8 mouse cellular contexts compared by ENCODE assay signal in genomic region chr19:6979001-6979479, GRCm38 (mm10). TPM values are rescaled to one million over a fixed set of nuclear protein-coding genes. Genes with fewer than 3 reads are reported as not detected.
DNase-seq lines count a peak whose midpoint lies in the region; ATAC-seq lines count a peak whose summit lies in the region.

No protein-coding gene starts in this region.

- no peaks in the 10 kb centered on the region for H3K27me3 ChIP-seq in heart, embryonic 13.5 days (replicated peaks)
- H3K27me3 ChIP-seq in midbrain, embryonic 15.5 days (replicated peaks), result no peaks in the 10 kb centered on the region

- peak; percentile 85 for DNase-seq in cerebellum, adult 9-10 months
- DNase-seq in urinary bladder, postnatal 14 days (ENCODE audit: low spot score), result peak; percentile 38
- no peak for DNase-seq in urinary bladder, postnatal 4 days (ENCODE audit: low spot score in 2 of 2)
- peak; percentile 32 to 52 for DNase-seq in layer of hippocampus, postnatal 10 days (ENCODE audit: low spot score in 2 of 2)
- no peak for DNase-seq in urinary bladder, adult 18-20 months (ENCODE audit: low spot score in 2 of 2)

- no peaks in the 10 kb centered on the region for H3K9me3 ChIP-seq in heart, embryonic 13.5 days
- no peaks in the 10 kb centered on the region for H3K9me3 ChIP-seq in midbrain, embryonic 15.5 days

- H3K4me2 ChIP-seq in heart, embryonic 13.5 days, result peak overlapping the region; percentile 87
- peak overlapping the region; percentile 80 for H3K4me2 ChIP-seq in midbrain, embryonic 15.5 days

- H3K9ac ChIP-seq in heart, embryonic 13.5 days, result peak overlapping the region; percentile 87
- H3K9ac ChIP-seq in midbrain, embryonic 15.5 days, result peak overlapping the region; percentile 64

- H3K36me3 ChIP-seq in heart, embryonic 13.5 days, result peaks cover 53% of the 10 kb centered on the region
- peaks cover 12% of the 10 kb centered on the region for H3K36me3 ChIP-seq in midbrain, embryonic 15.5 days (replicated peaks)

- peaks cover 45% of the 10 kb centered on the region for H3K4me1 ChIP-seq in heart, embryonic 13.5 days
- H3K4me1 ChIP-seq in midbrain, embryonic 15.5 days, result peaks cover 44% of the 10 kb centered on the region

- peak overlapping the region; percentile 97 for H3K27ac ChIP-seq in heart, embryonic 13.5 days (replicated peaks)
- H3K27ac ChIP-seq in midbrain, embryonic 15.5 days, result peak overlapping the region; percentile 91

- ATAC-seq in cerebellum, adult (ENCODE audit: insufficient number of reproducible peaks, low FRiP score, low TSS enrichment), result no peak
- no peak for ATAC-seq in heart, embryonic 13.5 days (ENCODE audit: extremely low read depth, insufficient number of reproducible peaks, low FRiP score, low TSS enrichment)
- ATAC-seq in midbrain, embryonic 15.5 days (replicated peaks), result peak; percentile 0; the same call in 1 of the 2 replicates

- 6% methylated on average over 11 of the region's 11 CpGs for WGBS in heart, embryonic 13.5 days
- WGBS in midbrain, embryonic 15.5 days, result 8% methylated on average over 11 of the region's 11 CpGs

- H3K4me3 ChIP-seq in heart, embryonic 13.5 days, result peak overlapping the region; percentile 82
- peak overlapping the region; percentile 50 for H3K4me3 ChIP-seq in midbrain, embryonic 15.5 days

RNA-seq across cellular contexts. Expression of gene Fkbp2, which starts 1.3 kb away (rescaled TPM):
- 80.9 and 98.7 TPM in 2 replicates for polyA plus RNA-seq in heart, embryonic 13.5 days (2015; fragmentation: Nextera tagmentation; extraction: Ambion mirVana)
- total RNA-seq in layer of hippocampus, postnatal 10 days (2021), result 10 to 100 TPM; 77.0 to 98.0 TPM
- 120 and 126 TPM in 2 replicates for polyA plus RNA-seq in midbrain, embryonic 15.5 days (2015; fragmentation: Nextera tagmentation; extraction: Ambion mirVana)

RNA-seq across cellular contexts. Expression of gene Plcb3, which starts 2.8 kb away (rescaled TPM):
- 18.1 and 18.6 TPM in 2 replicates for polyA plus RNA-seq in heart, embryonic 13.5 days (2015; fragmentation: Nextera tagmentation; extraction: Ambion mirVana)
- total RNA-seq in layer of hippocampus, postnatal 10 days (2021), result 10 to 100 TPM; 16.4 to 18.4 TPM
- 11.3 TPM in 2 replicates for polyA plus RNA-seq in midbrain, embryonic 15.5 days (2015; fragmentation: Nextera tagmentation; extraction: Ambion mirVana)

RNA-seq across cellular contexts. Expression of gene Ppp1r14b, which starts 4.3 kb away (rescaled TPM):
- polyA plus RNA-seq in heart, embryonic 13.5 days (2015; fragmentation: Nextera tagmentation; extraction: Ambion mirVana), result 82.3 and 117 TPM in 2 replicates
- 100 to 1,000 TPM; 126 to 139 TPM for total RNA-seq in layer of hippocampus, postnatal 10 days (2021)
- polyA plus RNA-seq in midbrain, embryonic 15.5 days (2015; fragmentation: Nextera tagmentation; extraction: Ambion mirVana), result 188 and 196 TPM in 2 replicates

RNA-seq across cellular contexts. Expression of gene Vegfb, which starts 8.4 kb away (rescaled TPM):
- 125 and 133 TPM in 2 replicates for polyA plus RNA-seq in heart, embryonic 13.5 days (2015; fragmentation: Nextera tagmentation; extraction: Ambion mirVana)
- total RNA-seq in layer of hippocampus, postnatal 10 days (2021), result 10 to 100 TPM; 79.5 to 82.1 TPM
- 46.7 and 47.9 TPM in 2 replicates for polyA plus RNA-seq in midbrain, embryonic 15.5 days (2015; fragmentation: Nextera tagmentation; extraction: Ambion mirVana)

RNA-seq across cellular contexts. Expression of gene Dnajc4, which starts 13.3 kb away (rescaled TPM):
- polyA plus RNA-seq in heart, embryonic 13.5 days (2015; fragmentation: Nextera tagmentation; extraction: Ambion mirVana), result 33.2 and 35.6 TPM in 2 replicates
- total RNA-seq in layer of hippocampus, postnatal 10 days (2021), result 10 to 100 TPM; 18.1 to 21.5 TPM
- 24.1 and 25.6 TPM in 2 replicates for polyA plus RNA-seq in midbrain, embryonic 15.5 days (2015; fragmentation: Nextera tagmentation; extraction: Ambion mirVana)

Comparison
In these comparisons a context has a peak if more than half of its experiments do, and no peak if none do; other contexts are left out.
1. DNase-seq: peak in cerebellum, adult 9-10 months (single experiment), urinary bladder, postnatal 14 days (single experiment) and layer of hippocampus, postnatal 10 days (2 of 2); none in urinary bladder, postnatal 4 days (0 of 2) and urinary bladder, adult 18-20 months (0 of 2).